Mouse (Mus musculus): ENCODE results near the gene Spdl1. TPM values are rescaled to one million over a fixed set of nuclear protein-coding genes. Genes with fewer than 3 reads are reported as not detected.

Spdl1 gene
- total RNA-seq (2021), result 1 to 10 TPM; 8.3 to 9.3 TPM
- long read RNA-seq, experiment 1, partial matches to known transcripts, result 1 of 4 reads
- long read RNA-seq, experiment 1, other reads (novel, unspliced or antisense), result 1 of 4 reads
- long read RNA-seq, experiment 2, transcript Spdl1-201 (12 exons, 2,505 nt), result major isoform, 7 of 9 reads
- long read RNA-seq, experiment 2, partial matches to known transcripts, result 1 of 9 reads
- long read RNA-seq, experiment 2, other reads (novel, unspliced or antisense), result 1 of 9 reads

DNA sequence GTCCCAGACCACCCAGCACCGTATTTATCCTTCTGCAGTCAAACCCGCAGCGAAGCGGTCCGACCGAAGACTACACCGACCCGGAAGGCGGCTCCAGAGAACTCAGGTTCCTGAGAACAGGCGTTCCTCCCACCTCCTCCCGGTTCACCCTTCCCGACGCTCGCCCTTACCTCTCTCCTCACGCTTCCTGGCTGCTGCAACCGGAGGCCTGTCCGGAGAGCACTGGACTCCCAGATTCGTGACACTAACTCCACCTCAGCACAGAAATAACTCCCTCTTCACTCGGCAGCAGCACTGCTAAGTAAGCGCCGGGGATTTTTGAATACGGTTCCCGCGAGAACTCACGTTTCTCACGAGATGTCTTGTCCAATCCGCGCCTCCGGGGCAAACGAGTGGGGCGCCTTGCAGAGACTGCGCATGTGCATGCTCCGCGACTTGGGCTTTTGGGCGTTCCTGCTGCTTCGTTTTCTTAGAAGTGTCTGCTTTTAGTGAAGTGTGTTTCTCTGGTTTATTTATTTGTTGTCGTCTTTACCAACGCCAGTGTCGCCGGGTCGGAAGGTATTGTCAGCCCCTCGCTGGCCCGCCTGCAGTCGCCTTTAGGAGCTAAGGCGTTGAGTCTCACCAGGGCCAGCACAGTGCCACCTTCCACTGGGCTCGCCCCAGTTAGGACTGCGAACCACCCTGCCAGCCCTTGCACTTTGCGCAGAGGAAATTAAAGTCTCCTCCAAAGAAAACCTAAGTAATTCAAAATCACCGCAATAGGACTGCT lies at the start of gene Spdl1:
TSS of gene Spdl1 (minus strand) at position 324 of the 769 bp plus-strand sequence.
- peak; percentile 88 to 91 for DNase-seq (ENCODE audit: low spot score in 2 of 2)

DNA sequence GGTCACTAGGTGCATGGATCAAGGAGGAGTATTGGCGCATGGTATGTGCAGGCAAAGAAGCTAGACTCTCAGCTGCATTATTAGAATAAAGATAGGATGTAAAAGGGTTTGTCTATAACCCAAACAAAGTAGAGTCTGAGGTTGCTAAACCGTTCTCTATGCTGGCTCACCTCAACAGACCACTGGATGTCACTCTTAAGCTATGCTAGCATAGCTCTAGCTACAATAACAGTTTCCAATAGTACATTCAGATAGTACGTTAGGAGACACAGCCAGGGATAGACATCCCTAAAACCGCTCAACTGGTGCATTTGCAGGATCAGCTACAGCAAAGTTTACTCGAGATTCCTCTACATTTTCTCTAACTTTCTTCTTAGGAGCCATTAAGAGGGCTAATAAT lies 48.1 kb upstream of the Spdl1 start:
- DNase-seq (ENCODE audit: low spot score in 2 of 2), result no peak

- DNase-seq (ENCODE audit: low spot score in 2 of 2), result no peak
Measured at GRCm38 (mm10) chr11:34879678-34880077, 46.2 kb upstream of the Spdl1 start.

DNA sequence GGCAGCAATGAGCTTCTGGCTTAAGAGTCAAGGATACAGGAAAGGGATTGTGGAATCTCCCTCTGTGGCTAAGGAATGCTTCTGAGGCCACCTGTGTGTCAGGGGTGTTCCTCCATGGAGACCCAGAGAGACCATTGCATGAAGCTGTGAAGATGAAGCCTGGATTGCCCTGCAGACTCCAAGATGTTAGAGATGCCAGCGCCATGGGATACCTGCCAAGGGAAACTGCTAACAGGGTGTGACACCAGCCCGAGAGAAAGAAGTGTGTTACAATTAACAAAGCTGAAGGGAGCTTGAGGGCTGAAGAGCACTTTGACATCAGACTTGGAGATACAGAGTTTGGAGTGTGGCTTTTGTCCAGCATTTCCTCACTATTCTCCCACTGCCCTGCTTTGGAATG lies 40.4 kb upstream of the Spdl1 start:
- DNase-seq (ENCODE audit: low spot score in 2 of 2), result no peak

DNA sequence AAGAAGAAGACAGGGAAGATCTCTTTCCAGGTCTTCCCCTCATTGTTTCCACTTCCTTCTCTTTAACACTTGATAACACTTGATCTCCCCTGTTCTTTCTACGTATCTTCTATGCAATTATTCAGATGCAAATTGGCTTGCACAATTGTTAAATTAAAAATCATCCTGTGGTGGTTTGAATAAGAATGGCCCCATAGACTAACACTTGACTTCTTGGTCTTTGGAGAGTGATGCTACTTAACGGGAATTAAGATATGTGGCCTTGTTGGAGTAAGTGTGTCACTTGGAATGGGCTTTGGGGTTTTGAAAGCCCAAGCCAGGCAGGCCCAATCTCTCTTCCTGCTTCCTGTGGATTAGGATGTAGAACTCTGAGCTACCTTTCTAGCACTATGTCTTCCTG lies 39.0 kb upstream of the Spdl1 start:
- no peak for DNase-seq (ENCODE audit: low spot score in 2 of 2)

- no peak for DNase-seq (ENCODE audit: low spot score in 2 of 2)
Measured at GRCm38 (mm10) chr11:34871991-34872390, 38.5 kb upstream of the Spdl1 start.

GRCm38 (mm10) chr11:34871456-34871855 lies 38.0 kb upstream of the Spdl1 start:
- DNase-seq (ENCODE audit: low spot score in 2 of 2), result no peak

DNA sequence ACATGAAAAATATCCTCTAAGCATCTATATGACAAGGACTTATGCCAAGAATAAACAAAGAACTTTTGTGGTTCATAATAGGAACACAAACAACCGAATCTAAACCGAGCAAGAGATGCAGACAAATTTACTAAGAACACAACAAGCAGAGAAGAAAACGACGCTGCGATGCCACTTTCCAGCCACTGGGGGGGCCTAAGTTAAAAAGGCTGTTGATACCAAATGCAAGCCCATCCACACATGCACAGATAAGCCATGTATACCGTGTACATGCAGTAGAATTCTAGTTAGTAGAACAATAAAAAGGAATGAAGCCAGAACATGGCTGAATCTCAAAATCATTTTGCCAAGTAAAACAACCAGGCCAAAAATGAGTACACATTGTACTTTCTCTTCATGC lies 35.2 kb upstream of the Spdl1 start:
- no peak for DNase-seq (ENCODE audit: low spot score in 2 of 2)

DNA sequence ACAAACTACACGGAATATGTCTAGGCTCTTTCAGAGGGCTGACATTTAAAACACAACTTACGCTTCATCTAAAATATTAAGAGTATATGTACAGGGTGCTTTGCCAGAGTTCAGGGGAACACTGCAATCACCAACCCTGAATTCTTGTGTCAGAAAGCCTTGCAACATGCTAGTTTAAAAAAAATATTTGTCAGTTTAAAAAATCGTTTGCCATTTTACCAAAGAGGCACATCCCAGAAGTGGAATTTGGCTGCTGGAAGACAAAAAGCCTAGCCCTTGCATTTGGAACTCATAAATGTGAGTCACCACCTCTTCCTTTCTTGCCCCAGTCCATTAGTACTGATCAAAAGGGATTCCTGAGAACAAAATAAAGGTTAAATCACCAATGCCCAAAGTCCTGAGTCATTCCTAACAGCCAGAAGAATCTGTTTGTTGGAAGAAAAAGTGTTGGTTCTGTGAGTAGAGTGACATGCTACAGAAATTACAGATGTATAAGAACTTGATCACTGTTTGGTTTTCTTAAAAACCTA lies 32.4 kb upstream of the Spdl1 start:
- no peak for DNase-seq (ENCODE audit: low spot score in 2 of 2)

- DNase-seq (ENCODE audit: low spot score in 2 of 2), result no peak
Measured at GRCm38 (mm10) chr11:34865181-34865580, 31.7 kb upstream of the Spdl1 start.

GRCm38 (mm10) chr11:34856652-34857051 lies 23.2 kb upstream of the Spdl1 start:
- DNase-seq (ENCODE audit: low spot score in 2 of 2), result no peak

DNA sequence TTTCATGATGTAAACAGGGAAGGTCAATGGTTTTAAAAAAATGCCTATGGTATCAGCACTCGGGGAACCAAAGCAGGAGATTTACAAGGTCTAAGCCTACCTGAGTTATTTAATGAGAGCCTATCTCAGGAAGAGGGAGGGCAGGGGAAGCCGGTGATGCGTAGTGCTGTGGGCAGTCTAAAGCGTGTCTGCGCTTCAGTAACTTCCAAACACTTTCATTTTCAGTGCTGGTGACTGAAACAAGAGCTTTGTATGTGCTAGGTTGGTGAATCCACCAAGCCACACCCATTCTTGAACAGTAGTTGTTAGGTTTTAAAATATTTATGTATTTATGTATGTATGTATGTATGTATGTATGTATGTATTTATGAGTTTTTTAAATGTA lies 12.8 kb upstream of the Spdl1 start:
- no peak for DNase-seq (ENCODE audit: low spot score in 2 of 2)

DNA sequence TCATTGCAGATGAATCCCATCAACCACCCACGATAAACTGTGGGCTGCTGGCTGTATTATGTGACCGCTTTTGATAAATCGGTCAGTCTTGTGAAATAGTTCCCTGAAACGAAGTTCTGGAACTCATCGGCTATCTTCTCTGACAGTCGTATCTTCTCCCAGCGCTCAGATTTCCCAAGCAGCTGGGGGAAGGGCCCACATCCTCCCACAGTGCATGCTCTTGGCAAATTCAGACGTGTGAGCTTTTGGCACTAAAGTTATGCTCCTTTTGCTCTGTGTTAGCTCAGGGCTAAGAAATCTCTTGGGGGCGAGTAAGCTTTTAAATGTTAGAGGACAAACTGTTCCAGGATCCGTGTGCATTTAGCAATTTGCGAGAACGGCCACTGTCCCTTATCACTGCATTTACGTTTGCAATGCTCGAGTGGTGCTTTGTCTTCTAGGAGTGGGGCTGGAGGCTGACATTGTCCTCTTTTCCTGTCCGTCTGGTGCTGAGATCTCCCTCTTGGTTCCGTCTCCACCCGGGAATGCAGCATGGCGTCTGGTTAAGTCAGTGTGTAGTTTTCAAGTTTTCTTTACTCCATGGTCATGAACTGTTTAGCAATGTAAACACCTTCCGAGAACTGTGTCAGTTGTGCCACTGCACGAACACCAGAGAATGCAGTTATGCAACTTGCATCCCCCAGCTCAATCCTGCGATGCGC lies 12.3 kb upstream of the Spdl1 start:
- no peak for DNase-seq (ENCODE audit: low spot score in 2 of 2)

- no peak for DNase-seq (ENCODE audit: low spot score in 2 of 2)
Measured at GRCm38 (mm10) chr11:34843517-34843916, 10.1 kb upstream of the Spdl1 start.

DNA sequence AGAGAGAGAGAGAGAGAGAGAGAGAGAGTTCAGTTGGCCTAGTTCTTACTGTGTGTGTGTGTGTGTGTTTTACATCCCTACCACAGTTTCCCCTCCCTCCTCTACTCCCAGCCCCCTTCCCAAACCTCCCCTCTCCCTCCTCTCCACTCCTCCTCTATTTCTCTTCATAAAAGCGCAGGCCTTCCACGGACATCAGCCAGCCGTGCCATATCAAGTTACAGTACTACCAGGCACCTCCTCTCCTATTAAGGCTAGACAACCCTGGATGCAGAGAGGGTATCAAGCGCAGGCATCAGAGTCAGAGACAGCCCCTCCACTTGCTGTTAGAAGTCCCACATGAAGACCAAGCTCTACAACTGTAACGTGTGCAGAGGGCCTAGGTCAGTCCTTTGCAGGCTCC lies 6.8 kb upstream of the Spdl1 start:
- no peak for DNase-seq (ENCODE audit: low spot score in 2 of 2)

DNA sequence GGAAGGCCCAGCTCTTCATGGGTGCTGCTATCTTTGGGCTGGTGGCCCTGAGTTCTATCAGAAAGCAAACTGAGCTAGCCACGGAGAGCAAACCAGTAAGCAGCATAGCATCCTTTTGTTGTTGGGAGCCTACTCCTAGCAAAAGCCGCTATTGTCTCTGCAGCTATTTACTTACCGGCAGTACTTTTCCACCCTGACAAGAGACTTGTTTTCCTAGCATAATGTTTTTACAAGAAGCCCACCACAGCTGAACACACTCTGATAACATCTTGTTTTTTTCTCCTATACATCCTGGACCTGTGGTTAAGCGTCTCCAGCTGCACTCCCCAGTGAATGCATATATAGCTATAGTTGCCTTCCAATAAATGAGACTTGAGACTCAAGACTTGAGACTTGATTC lies 5.6 kb upstream of the Spdl1 start:
- no peak for DNase-seq (ENCODE audit: low spot score in 2 of 2)

GRCm38 (mm10) chr11:34836272-34836671 lies 2.8 kb upstream of the Spdl1 start:
- DNase-seq (ENCODE audit: low spot score in 2 of 2), result no peak

DNA sequence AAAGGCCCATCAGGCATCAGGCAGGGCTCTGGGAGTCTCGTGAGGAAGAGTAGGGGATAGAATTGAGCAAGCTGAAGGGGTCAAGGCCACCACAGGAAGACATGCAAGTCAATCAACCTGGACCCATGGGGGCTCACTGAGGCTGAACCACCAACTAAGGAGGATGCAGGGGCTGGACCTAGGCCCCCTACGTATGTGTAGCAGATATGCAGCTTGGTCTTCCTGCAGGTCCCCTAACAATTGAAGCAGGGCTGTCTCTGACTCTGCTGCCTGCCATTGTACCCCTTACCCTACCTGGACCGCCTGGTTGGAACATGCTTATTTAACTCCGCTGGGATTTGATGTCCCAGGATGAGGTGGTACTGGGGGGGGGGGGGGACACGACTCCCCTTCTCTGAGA lies 763 bp downstream of the Spdl1 start:
- no peak for DNase-seq (ENCODE audit: low spot score in 2 of 2)

- no peak for DNase-seq (ENCODE audit: low spot score in 2 of 2)
Measured at GRCm38 (mm10) chr11:34827803-34828202, 5.6 kb downstream of the Spdl1 start.

- no peak for DNase-seq (ENCODE audit: low spot score in 2 of 2)
Measured at GRCm38 (mm10) chr11:34826940-34827339, 6.5 kb downstream of the Spdl1 start.

DNA sequence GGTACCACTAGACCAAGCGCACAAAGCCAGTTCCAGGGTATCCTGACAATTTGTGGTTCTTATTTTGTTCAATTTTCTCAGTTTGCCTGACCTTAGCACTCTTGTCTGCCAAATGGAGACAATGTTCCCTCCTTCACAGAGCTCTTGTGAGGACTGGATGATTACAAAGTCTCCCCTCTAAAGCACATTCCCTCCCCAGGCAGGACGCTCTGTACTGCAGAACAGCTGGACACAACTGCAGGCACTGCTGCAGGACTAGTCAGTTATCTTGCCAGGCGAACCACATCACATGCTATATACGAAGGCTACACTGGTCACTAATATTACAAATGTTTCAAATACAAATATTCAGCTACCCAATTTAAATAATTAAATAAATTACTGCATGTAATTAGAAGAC lies 8.7 kb downstream of the Spdl1 start:
- DNase-seq (ENCODE audit: low spot score in 2 of 2), result no peak

GRCm38 (mm10) chr11:34814767-34815166 lies 18.7 kb downstream of the Spdl1 start:
- no peak for DNase-seq (ENCODE audit: low spot score in 2 of 2)
